Mouse (Mus musculus): ENCODE results near the gene Gm12216. TPM values are rescaled to one million over a fixed set of nuclear protein-coding genes. Genes with fewer than 3 reads are reported as not detected.

The Gm12216 gene
- polyA plus RNA-seq, 1 experiment from 2014 or later: not detected

- ATAC-seq (ENCODE audit: insufficient read depth): no peak
- no peaks in the 10 kb centered on the region for H3K27me3 ChIP-seq
- no peaks in the 10 kb centered on the region for H3K9me3 ChIP-seq (replicated peaks)
- WGBS (ENCODE audit: insufficient replicate concordance): 61% methylated on average over 4 of the region's 4 CpGs
- no peak overlapping the region for H3K9ac ChIP-seq
- H3K4me1 ChIP-seq (replicated peaks): peaks cover 21% of the 10 kb centered on the region
- no peak overlapping the region for H3K27ac ChIP-seq (replicated peaks)
- no peaks in the 10 kb centered on the region for H3K36me3 ChIP-seq (replicated peaks)
- no peak overlapping the region for H3K4me2 ChIP-seq
- no peak overlapping the region for H3K4me3 ChIP-seq (replicated peaks)
Observed at GRCm38 (mm10) chr11:53757612-53758011, 101.4 kb downstream of the Gm12216 start.

GRCm38 (mm10) chr11:53755011-53755595 lies 104.0 kb downstream of the Gm12216 start:
- no peak overlapping the region for H3K4me2 ChIP-seq
- H3K27ac ChIP-seq (replicated peaks): no peak overlapping the region
- no peak overlapping the region for H3K4me3 ChIP-seq (replicated peaks)
- no peak overlapping the region for H3K9ac ChIP-seq
- H3K9me3 ChIP-seq (replicated peaks): no peaks in the 10 kb centered on the region
- H3K27me3 ChIP-seq: no peaks in the 10 kb centered on the region
- H3K36me3 ChIP-seq (replicated peaks): no peaks in the 10 kb centered on the region
- 74% methylated on average over 12 of the region's 12 CpGs for WGBS (ENCODE audit: insufficient replicate concordance)
- ATAC-seq (ENCODE audit: insufficient read depth): no peak
- H3K4me1 ChIP-seq (replicated peaks): peaks cover 9% of the 10 kb centered on the region

- Histone ChIP-seq H3K9ac (no peak overlapping the region), H3K4me2 (no peak overlapping the region), H3K27ac (replicated peaks) (no peak overlapping the region), H3K36me3 (replicated peaks) (no peaks in the 10 kb centered on the region), H3K4me3 (replicated peaks) (no peak overlapping the region), H3K9me3 (replicated peaks) (no peaks in the 10 kb centered on the region), H3K4me1 (replicated peaks) (no peaks in the 10 kb centered on the region), H3K27me3 (no peaks in the 10 kb centered on the region)
- no peak for ATAC-seq (ENCODE audit: insufficient read depth)
- WGBS (ENCODE audit: insufficient replicate concordance): 61% methylated on average over 5 of the region's 5 CpGs
Observed at GRCm38 (mm10) chr11:53749716-53750352, 109.2 kb downstream of the Gm12216 start.

GRCm38 (mm10) chr11:53749306-53749705 lies 109.8 kb downstream of the Gm12216 start:
- ATAC-seq (ENCODE audit: insufficient read depth): no peak

GRCm38 (mm10) chr11:53748614-53749013 lies 110.4 kb downstream of the Gm12216 start:
- Histone ChIP-seq H3K4me3 (replicated peaks) (no peak overlapping the region), H3K9ac (no peak overlapping the region), H3K27me3 (no peaks in the 10 kb centered on the region), H3K4me1 (replicated peaks) (no peaks in the 10 kb centered on the region), H3K9me3 (replicated peaks) (no peaks in the 10 kb centered on the region), H3K27ac (replicated peaks) (no peak overlapping the region), H3K36me3 (replicated peaks) (no peaks in the 10 kb centered on the region), H3K4me2 (no peak overlapping the region)
- ATAC-seq (ENCODE audit: insufficient read depth): no peak
- WGBS (ENCODE audit: insufficient replicate concordance): 42% methylated on average over 6 of the region's 6 CpGs

More at GRCm38 (mm10) chr11:53749306-53749705, 109.8 kb downstream of the Gm12216 start:
- no peak overlapping the region for H3K9ac ChIP-seq
- no peak overlapping the region for H3K4me3 ChIP-seq (replicated peaks)
- no peak overlapping the region for H3K27ac ChIP-seq (replicated peaks)
- H3K27me3 ChIP-seq: no peaks in the 10 kb centered on the region
- no peak overlapping the region for H3K4me2 ChIP-seq
- H3K36me3 ChIP-seq (replicated peaks): no peaks in the 10 kb centered on the region
- WGBS (ENCODE audit: insufficient replicate concordance): 61% methylated on average over 4 of the region's 4 CpGs
- H3K4me1 ChIP-seq (replicated peaks): no peaks in the 10 kb centered on the region
- no peaks in the 10 kb centered on the region for H3K9me3 ChIP-seq (replicated peaks)

GRCm38 (mm10) chr11:53747985-53748384 lies 111.1 kb downstream of the Gm12216 start:
- Histone ChIP-seq H3K4me3 (replicated peaks) (no peak overlapping the region), H3K27ac (replicated peaks) (no peak overlapping the region), H3K4me1 (replicated peaks) (no peaks in the 10 kb centered on the region), H3K9me3 (replicated peaks) (no peaks in the 10 kb centered on the region), H3K27me3 (no peaks in the 10 kb centered on the region), H3K36me3 (replicated peaks) (no peaks in the 10 kb centered on the region), H3K9ac (no peak overlapping the region), H3K4me2 (no peak overlapping the region)
- WGBS (ENCODE audit: insufficient replicate concordance): 35% methylated on average over 9 of the region's 9 CpGs
- no peak for ATAC-seq (ENCODE audit: insufficient read depth)

GRCm38 (mm10) chr11:53745260-53745659 lies 113.8 kb downstream of the Gm12216 start:
- Histone ChIP-seq H3K27ac (replicated peaks) (no peak overlapping the region), H3K36me3 (replicated peaks) (no peaks in the 10 kb centered on the region), H3K9ac (no peak overlapping the region), H3K4me2 (no peak overlapping the region), H3K27me3 (no peaks in the 10 kb centered on the region), H3K4me3 (replicated peaks) (no peak overlapping the region), H3K9me3 (replicated peaks) (no peaks in the 10 kb centered on the region), H3K4me1 (replicated peaks) (no peaks in the 10 kb centered on the region)
- WGBS (ENCODE audit: insufficient replicate concordance): 70% methylated on average over 2 of the region's 2 CpGs
- ATAC-seq (ENCODE audit: insufficient read depth): no peak

- no peaks in the 10 kb centered on the region for H3K9me3 ChIP-seq (replicated peaks)
- H3K27ac ChIP-seq (replicated peaks): no peak overlapping the region
- H3K4me1 ChIP-seq (replicated peaks): no peaks in the 10 kb centered on the region
- no peaks in the 10 kb centered on the region for H3K36me3 ChIP-seq (replicated peaks)
- ATAC-seq (ENCODE audit: insufficient read depth): no peak
- H3K4me2 ChIP-seq: no peak overlapping the region
- no peak overlapping the region for H3K9ac ChIP-seq
- WGBS (ENCODE audit: insufficient replicate concordance): 37% methylated on average over 5 of the region's 5 CpGs
- H3K4me3 ChIP-seq (replicated peaks): no peak overlapping the region
- no peaks in the 10 kb centered on the region for H3K27me3 ChIP-seq
Observed at GRCm38 (mm10) chr11:53742353-53742752, 116.7 kb downstream of the Gm12216 start.

- ATAC-seq (ENCODE audit: insufficient read depth): peak; percentile 47
- Histone ChIP-seq H3K4me1 (replicated peaks) (peaks cover 14% of the 10 kb centered on the region; the same call in 1 of the 2 replicates), H3K27ac (replicated peaks) (no peak overlapping the region), H3K9ac (no peak overlapping the region), H3K4me3 (replicated peaks) (no peak overlapping the region), H3K4me2 (no peak overlapping the region), H3K9me3 (replicated peaks) (no peaks in the 10 kb centered on the region), H3K27me3 (no peaks in the 10 kb centered on the region), H3K36me3 (replicated peaks) (no peaks in the 10 kb centered on the region)
- 23% methylated on average over 6 of the region's 6 CpGs for WGBS (ENCODE audit: insufficient replicate concordance)
Observed at GRCm38 (mm10) chr11:53737573-53737946, 121.5 kb downstream of the Gm12216 start.

GRCm38 (mm10) chr11:53736771-53737572 lies 122.1 kb downstream of the Gm12216 start:
- H3K9ac ChIP-seq: no peak overlapping the region
- peak; percentile 51 for ATAC-seq (ENCODE audit: insufficient read depth)
- 42% methylated on average over 14 of the region's 14 CpGs for WGBS (ENCODE audit: insufficient replicate concordance)
- no peak overlapping the region for H3K4me3 ChIP-seq (replicated peaks)
- no peaks in the 10 kb centered on the region for H3K27me3 ChIP-seq
- H3K4me1 ChIP-seq (replicated peaks): peaks cover 14% of the 10 kb centered on the region; the same call in 1 of the 2 replicates
- no peaks in the 10 kb centered on the region for H3K36me3 ChIP-seq (replicated peaks)
- H3K27ac ChIP-seq (replicated peaks): no peak overlapping the region
- no peaks in the 10 kb centered on the region for H3K9me3 ChIP-seq (replicated peaks)
- H3K4me2 ChIP-seq: no peak overlapping the region

- H3K9me3 ChIP-seq (replicated peaks): no peaks in the 10 kb centered on the region
- peak overlapping the region; percentile 21; the same call in 1 of the 2 replicates for H3K4me3 ChIP-seq (replicated peaks)
- no peaks in the 10 kb centered on the region for H3K27me3 ChIP-seq
- no peak overlapping the region for H3K9ac ChIP-seq
- peak overlapping the region; percentile 62 for H3K4me2 ChIP-seq
- H3K36me3 ChIP-seq (replicated peaks): no peaks in the 10 kb centered on the region
- 19% methylated on average over 17 of the region's 17 CpGs for WGBS (ENCODE audit: insufficient replicate concordance)
- no peak overlapping the region for H3K27ac ChIP-seq (replicated peaks)
- ATAC-seq (ENCODE audit: insufficient read depth): peak; percentile 68; the same call in 1 of the 2 replicates
- peaks cover 14% of the 10 kb centered on the region; the same call in 1 of the 2 replicates for H3K4me1 ChIP-seq (replicated peaks)
Observed at GRCm38 (mm10) chr11:53735682-53736245, 123.3 kb downstream of the Gm12216 start.
